Mouse (Mus musculus): Measurements from ENCODE around the gene Rad9b.
A peak's percentile ranks its signal among the peaks of the same experiment; 100 is the strongest.

GRCm38 (mm10) chr5:122302810-122303745 lies 51.0 kb downstream of the Rad9b start:
- peak in 1 of 2 experiments; percentile 29; a peak in 2 of 4 replicates for TF ChIP-seq CTCF (conservative IDR thresholded peaks at IDR 0.05 in 1 of 2, IDR thresholded peaks at IDR 0.05 in 1 of 2; ENCODE audit: low read depth in 2 of 2, low read length in 2 of 2)
- no peak for TF ChIP-seq ZC3H11A (IDR thresholded peaks at IDR 0.05; ENCODE audit: low read depth, low read length)
- no peak for TF ChIP-seq POLR2A (IDR thresholded peaks at IDR 0.05; ENCODE audit: low read depth, low read length)
